In the genomic region with DNA sequence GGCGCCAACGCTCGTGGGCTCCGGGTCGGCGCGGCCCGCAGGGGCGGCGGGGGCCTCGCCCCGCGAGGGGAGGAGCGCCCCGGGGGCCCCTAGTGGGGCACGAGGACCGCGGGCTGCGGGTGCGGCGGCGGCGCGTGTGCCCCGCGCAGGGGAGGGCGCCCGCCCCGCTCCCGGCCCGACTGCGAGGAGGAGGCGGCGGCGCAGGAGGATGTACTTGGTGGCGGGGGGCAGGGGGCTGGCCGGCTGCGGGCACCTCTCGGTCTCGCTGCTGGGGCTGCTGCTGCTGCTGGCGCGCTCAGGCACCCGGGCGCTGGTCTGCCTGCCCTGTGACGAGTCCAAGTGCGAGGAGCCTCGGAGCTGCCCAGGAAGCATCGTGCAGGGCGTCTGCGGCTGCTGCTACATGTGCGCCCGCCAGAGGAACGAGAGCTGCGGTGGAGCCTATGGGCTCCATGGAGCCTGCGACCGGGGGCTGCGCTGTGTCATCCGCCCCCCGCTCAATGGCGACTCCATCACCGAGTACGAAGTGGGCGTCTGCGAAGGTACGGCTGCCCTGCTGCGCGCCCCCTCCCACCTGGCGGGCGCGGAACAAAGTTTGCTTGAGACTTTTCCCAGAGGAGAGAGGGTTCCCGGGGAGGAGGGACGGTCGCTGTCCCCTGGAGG, we compare ENCODE assay signal across 8 mouse cellular contexts. TPM values are rescaled to one million over a fixed set of nuclear protein-coding genes. Genes with fewer than 3 reads are reported as not detected.
DNase-seq lines count a peak whose midpoint lies in the region; ATAC-seq lines count a peak whose summit lies in the region.

No protein-coding gene starts in this region.

- no peaks in the 10 kb centered on the region for H3K36me3 ChIP-seq in forebrain, embryonic 14.5 days (ENCODE audit: control insufficient read depth, insufficient read depth, low read length)
- H3K36me3 ChIP-seq in hindbrain, embryonic 12.5 days: no peaks in the 10 kb centered on the region
- no peaks in the 10 kb centered on the region for H3K36me3 ChIP-seq in megakaryocyte, embryonic 14.5 days (replicated peaks; ENCODE audit: low read length)

- H3K9ac ChIP-seq in forebrain, embryonic 14.5 days (ENCODE audit: low read length): peak overlapping the region; percentile 78
- peak overlapping the region; percentile 94 for H3K9ac ChIP-seq in hindbrain, embryonic 12.5 days

- H3K27ac ChIP-seq in forebrain, embryonic 14.5 days (ENCODE audit: low read depth, low read length): peak overlapping the region; percentile 85
- H3K27ac ChIP-seq in hindbrain, embryonic 12.5 days: peak overlapping the region; percentile 94

- peaks cover 8% of the 10 kb centered on the region; the same call in 1 of the 2 replicates for H3K4me1 ChIP-seq in forebrain, embryonic 14.5 days (ENCODE audit: control insufficient read depth, insufficient read depth, low read length)
- H3K4me1 ChIP-seq in hindbrain, embryonic 12.5 days: peaks cover 35% of the 10 kb centered on the region
- peaks cover 59% of the 10 kb centered on the region for H3K4me1 ChIP-seq in megakaryocyte, embryonic 14.5 days

- H3K4me2 ChIP-seq in forebrain, embryonic 14.5 days (ENCODE audit: low read length): peak overlapping the region; percentile 98
- H3K4me2 ChIP-seq in hindbrain, embryonic 12.5 days (replicated peaks): peak overlapping the region; percentile 99

- intact Hi-C loops in left cerebral cortex, postnatal 25 days (cut with DNase I): loop anchor here (2.0 to 5.0 kb wide), 2 partner anchors 254 to 402 kb away; no protein-coding TSS in a partner anchor

- H3K9me3 ChIP-seq in forebrain, embryonic 14.5 days (replicated peaks; ENCODE audit: control insufficient read depth, low read length): no peaks in the 10 kb centered on the region
- H3K9me3 ChIP-seq in hindbrain, embryonic 12.5 days (replicated peaks): no peaks in the 10 kb centered on the region
- no peaks in the 10 kb centered on the region for H3K9me3 ChIP-seq in megakaryocyte, embryonic 14.5 days

- under 1% methylated on average over 45 of the region's 73 CpGs for WGBS in forebrain, embryonic 14.5 days
- WGBS in hindbrain, embryonic 12.5 days: under 1% methylated on average over 59 of the region's 73 CpGs

- H3K27me3 ChIP-seq in forebrain, embryonic 14.5 days (replicated peaks; ENCODE audit: control insufficient read depth, insufficient read depth, low read length): no peaks in the 10 kb centered on the region
- H3K27me3 ChIP-seq in hindbrain, embryonic 12.5 days: peaks cover 7% of the 10 kb centered on the region; the same call in 1 of the 2 replicates
- peaks cover 23% of the 10 kb centered on the region for H3K27me3 ChIP-seq in megakaryocyte, embryonic 14.5 days (replicated peaks)

- ATAC-seq in cerebellum, adult (ENCODE audit: insufficient number of reproducible peaks, low FRiP score, low TSS enrichment): peak; percentile 21
- ATAC-seq in forebrain, embryonic 14.5 days: peak; percentile 60
- ATAC-seq in hindbrain, embryonic 12.5 days (ENCODE audit: low FRiP score): peak; percentile 63

- H3K4me3 ChIP-seq in forebrain, embryonic 14.5 days (ENCODE audit: low read depth, low read length): peak overlapping the region; percentile 80
- H3K4me3 ChIP-seq in hindbrain, embryonic 12.5 days: peak overlapping the region; percentile 93
- H3K4me3 ChIP-seq in megakaryocyte, embryonic 14.5 days (replicated peaks): peak overlapping the region; percentile 95

- peak; percentile 69 for DNase-seq in NIH3T3 (ENCODE audit: low read depth)
- DNase-seq in forebrain, embryonic 14.5 days (ENCODE audit: low spot score): peak; percentile 67
- peak; percentile 52 to 56 for DNase-seq in left cerebral cortex, postnatal 25 days (ENCODE audit: low spot score in 2 of 2)
- peak; percentile 56 for DNase-seq in right cerebral cortex, postnatal 14 days
- no peak for DNase-seq in Muller cell, postnatal 12 days (ENCODE audit: inconsistent ontology term)

RNA-seq across cellular contexts. Expression of gene Crim1, which starts 0.6 kb away (rescaled TPM):
- polyA plus RNA-seq in forebrain, embryonic 14.5 days (2014; fragmentation: Nextera tagmentation; extraction: Ambion mirVana): 3.6 and 5.3 TPM in 2 replicates
- polyA plus RNA-seq in hindbrain, embryonic 12.5 days (2016; fragmentation: Nextera tagmentation; extraction: Ambion mirVana): 11.0 and 12.7 TPM in 2 replicates
- 10 to 100 TPM; 70.3 to 81.0 TPM for total RNA-seq in left cerebral cortex, postnatal 25 days (2021)
- polyA plus RNA-seq in megakaryocyte, embryonic 14.5 days (2012; ENCODE audit: insufficient read depth, low replicate concordance): 3.2 and 6.9 TPM in 2 replicates
